Mouse (Mus musculus): ENCODE data around the gene Rtn3.
A peak's percentile ranks its signal among the peaks of the same experiment; 100 is the strongest.
"Not testable (repeated sequence)": the region's sequence is repeated elsewhere in the genome, so short reads cannot be mapped to it uniquely, and the experiment has no call there.

The Rtn3 gene

DNA sequence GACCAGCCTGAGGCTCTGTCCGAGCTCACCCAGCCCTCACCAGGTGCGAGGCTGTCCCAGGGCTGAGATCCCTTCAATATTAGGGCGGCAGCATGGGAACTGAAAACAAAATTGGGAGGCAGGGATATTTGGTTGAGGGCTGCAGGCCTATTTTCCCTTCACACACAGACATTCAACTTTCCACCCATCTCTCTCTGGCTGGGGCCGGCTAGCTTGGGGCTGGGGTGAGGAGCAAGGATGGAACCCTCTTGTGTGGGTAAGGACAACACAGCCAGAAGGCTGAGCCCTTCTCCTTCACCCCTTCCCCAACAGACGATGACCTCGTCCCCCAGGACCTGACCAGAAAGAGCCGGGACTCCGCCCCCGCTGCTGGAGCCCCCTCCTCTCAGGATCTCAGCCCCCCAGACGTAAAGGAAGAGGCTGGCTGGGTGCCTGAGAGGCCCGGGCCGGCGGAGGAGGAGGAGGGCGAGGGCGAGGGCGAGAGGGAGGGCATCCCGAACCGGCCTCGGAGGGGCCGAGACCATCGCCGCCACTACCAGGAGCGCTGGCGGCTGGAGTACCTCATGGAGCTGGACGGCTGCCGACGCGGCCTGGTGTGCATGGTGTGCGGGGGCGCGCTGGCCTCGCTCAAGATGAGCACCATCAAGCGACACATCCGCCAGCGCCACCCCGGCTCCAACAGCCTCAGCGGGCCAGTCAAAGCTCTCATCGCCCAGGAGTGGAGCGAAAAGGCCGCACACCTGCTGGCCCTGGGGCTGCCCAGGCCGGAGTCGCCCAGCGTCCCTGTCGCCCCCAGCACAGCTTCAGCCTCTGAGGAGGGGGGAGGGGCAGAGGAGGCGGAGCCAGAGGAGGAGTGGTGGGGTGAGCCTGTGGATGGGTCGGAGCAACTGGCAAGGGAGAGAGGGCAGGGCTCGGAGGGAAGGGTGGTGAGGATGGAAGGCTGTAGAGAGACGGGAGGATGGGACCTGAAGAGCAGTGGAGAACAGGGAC is 61.2 kb downstream of the Rtn3 start:
- DNase-seq = peak; percentile 87 to 90

DNA sequence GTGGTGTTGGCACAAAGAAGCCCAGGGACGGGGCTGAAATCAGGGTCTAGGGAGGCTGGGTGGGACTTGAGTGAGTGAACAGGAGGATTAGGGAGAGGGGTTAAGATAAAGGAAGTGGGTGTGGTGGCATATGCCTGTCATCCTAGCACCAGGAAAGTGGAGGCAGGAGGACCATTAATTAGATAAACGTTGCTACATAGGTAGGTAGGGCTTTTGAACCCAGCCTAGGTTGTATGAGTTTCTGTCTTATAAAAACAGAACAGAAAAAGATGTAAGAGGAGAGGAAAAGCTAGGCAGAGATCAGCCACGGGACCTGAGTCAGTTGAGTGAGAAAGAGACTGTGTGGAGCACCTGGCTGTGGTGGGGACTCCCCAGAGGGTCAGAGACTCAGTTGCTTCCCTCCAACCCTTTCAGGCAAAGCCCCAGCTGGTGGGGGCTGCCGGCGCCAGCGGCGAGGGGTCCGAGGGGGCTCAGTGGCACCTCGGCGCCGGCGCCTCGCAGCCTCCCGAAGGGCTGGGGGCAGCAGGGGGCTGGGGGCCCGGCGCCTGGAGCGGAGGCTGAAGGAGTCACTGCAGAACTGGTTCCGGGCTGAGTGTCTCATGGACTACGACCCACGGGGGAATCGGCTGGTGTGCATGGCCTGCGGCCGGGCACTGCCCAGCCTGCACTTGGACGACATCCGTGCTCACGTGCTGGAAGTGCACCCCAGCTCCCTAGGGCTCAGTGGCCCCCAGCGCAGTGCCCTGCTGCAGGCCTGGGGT is 62.1 kb downstream of the Rtn3 start:
- peak; percentile 39 to 49 for DNase-seq

- peak; percentile 31 for DNase-seq
Measured at GRCm38 (mm10) chr19:7420108-7420507, 63.0 kb downstream of the Rtn3 start.

DNA sequence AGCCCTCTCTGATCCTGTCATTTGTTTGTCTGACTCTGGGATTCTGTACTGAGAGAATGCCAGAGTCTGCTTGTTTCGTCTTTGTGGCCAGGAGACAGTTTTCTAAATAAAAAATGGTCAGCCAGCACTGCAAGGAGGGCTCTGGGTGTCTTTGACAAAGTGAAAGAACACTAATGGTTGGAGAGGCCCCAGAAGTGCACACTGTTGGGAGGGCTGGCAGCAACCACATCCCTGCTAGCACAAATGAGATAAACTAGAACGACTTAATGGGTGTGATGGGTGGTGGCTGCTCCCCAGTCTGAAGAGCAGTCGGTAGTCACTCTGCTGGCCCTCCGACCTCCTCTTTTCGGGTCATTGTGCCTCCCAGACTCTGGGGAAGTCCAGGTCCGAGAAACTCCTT is 63.9 kb downstream of the Rtn3 start:
- peak; percentile 24 to 26 for DNase-seq

- peak; percentile 93 to 94 for DNase-seq
Measured at GRCm38 (mm10) chr19:7417911-7418849, 64.9 kb downstream of the Rtn3 start.

- peak; percentile 88 to 90 for DNase-seq
Measured at GRCm38 (mm10) chr19:7416834-7417735, 66.0 kb downstream of the Rtn3 start, which contains the start of gene 2700081O15Rik. TSS of gene 2700081O15Rik (plus strand) at chr19:7417625.

DNA sequence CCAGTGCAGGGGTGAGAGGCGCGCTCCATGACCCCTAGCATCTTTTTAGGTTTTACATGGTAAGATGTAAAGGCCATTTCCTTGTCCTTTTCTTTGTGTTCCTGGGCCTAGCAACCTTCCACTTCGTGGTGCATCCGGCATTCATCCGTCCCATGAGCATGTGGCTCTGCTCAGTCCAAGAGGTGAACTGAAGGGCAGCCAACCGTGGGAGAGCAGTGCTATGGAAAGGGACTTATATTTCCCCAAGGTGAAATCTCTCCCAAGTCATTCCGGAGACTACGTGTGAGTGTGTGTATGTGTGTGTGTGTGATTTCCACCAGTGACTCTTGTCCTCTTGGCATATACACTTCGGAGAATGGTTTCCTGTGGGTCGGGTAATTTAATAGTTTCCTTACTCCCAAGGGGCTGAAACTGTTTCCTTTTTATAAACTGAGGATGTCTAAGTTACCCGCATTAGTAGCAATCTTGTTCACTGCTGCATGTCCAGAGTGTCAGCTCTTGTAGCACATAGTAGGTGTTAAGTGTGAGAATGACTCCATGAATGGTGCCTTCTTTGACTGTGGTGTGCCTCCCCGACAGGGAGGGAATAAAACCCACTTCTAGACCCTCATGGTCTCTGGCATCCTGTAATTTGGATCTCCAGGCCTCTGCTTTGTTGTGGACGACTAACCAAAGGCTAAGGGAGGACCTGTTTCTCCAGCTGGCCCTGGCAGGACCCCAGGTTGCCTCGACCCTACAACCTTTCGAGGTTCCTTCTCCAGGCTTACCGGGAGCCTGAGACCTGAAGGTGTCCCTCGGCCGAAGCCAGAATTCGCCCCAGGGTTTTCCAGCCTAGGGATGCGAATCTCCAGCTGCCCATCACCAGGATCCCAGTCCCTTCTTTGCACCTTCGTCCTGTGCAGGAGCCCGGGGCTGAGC is 66.9 kb downstream of the Rtn3 start:
- DNase-seq = peak; percentile 26 to 66

DNA sequence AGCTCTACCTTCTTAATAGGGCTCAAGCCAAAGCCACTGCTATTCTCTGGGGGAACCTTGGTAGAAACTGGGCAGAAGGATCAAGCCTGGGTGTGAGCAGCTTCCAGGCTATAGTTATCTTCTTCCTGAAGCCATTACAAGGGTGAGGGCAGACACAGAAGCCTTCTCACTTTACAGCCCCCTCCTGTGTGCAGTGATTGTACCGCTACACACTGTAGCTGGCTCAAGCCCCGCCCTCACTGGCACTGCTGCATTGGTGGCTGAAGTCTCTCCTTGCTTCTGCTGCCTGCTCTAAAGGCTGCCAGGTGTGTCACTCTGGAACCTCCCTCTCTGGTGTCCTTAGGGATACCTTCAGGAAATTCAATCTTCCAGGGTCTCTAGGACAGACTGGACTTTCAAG is 70.7 kb downstream of the Rtn3 start:
- DNase-seq = no peak

GRCm38 (mm10) chr19:7404623-7405229 is 78.4 kb downstream of the Rtn3 start:
- DNase-seq = peak; percentile 56 to 57

DNA sequence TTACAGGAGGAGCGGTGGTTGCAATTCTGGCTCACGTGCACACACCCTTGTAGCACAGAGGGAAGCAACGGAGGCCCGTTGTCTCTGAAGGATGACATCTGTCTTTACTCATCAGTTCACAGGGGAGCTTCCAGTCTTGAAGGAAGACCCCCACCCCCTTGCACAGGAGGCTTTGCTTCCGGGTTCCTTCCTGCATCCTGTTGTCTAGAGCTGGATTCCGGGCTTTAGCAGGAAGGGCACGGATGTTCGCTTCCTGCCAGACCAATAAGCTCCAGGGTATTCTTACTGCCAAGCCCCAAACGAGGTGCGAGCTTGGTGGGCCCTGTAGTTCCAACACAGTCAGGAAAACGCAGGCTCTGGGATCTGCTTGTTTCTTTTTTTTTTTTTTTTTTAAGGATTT is 82.4 kb downstream of the Rtn3 start:
- no peak for DNase-seq

DNA sequence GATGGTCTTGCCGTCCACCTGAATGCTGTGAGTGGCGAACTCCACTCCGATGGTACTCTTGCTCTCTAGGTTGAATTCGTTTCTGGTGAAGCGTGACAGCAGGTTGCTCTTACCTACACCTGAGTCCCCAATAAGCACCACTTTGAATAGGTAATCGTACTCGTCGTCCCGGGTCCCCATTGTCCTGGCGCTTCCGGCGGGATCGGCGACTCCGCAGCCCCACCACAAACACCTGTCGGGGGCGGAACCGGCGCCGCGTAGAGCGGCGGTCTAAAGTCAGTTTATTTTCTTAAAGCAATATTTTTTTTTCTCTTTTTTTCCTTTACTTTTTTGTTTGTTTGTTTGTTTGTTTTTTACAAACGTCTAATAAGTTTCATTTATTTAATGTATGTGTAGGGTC is 84.2 kb downstream of the Rtn3 start:
- not testable (repeated sequence) for DNase-seq

- peak; percentile 61 to 63 for DNase-seq
Measured at GRCm38 (mm10) chr19:7396867-7397826, 85.9 kb downstream of the Rtn3 start.

DNA sequence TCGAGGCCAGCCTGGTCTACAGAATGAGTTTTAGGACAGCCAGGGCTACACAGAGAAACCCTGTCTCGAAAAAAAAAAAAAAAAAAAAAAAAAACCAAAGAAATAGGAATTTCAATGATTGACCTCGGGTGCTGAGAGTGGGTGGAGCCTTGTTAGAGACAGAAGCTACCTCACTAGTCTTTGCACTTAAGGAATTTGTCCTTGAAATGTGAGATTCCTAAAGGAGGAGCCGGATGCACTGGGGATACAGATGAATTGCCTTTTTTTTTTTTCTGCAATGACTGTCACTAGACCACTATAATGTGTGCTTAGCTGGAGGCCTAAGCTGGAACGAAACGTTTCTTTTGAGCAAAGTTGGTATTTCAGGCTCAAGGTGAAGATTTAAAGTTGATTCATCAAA is 94.6 kb downstream of the Rtn3 start:
- no peak for DNase-seq

- DNase-seq = peak in 1 of 2 experiments; percentile 15
Measured at GRCm38 (mm10) chr19:7386042-7386441, 97.0 kb downstream of the Rtn3 start.

DNA sequence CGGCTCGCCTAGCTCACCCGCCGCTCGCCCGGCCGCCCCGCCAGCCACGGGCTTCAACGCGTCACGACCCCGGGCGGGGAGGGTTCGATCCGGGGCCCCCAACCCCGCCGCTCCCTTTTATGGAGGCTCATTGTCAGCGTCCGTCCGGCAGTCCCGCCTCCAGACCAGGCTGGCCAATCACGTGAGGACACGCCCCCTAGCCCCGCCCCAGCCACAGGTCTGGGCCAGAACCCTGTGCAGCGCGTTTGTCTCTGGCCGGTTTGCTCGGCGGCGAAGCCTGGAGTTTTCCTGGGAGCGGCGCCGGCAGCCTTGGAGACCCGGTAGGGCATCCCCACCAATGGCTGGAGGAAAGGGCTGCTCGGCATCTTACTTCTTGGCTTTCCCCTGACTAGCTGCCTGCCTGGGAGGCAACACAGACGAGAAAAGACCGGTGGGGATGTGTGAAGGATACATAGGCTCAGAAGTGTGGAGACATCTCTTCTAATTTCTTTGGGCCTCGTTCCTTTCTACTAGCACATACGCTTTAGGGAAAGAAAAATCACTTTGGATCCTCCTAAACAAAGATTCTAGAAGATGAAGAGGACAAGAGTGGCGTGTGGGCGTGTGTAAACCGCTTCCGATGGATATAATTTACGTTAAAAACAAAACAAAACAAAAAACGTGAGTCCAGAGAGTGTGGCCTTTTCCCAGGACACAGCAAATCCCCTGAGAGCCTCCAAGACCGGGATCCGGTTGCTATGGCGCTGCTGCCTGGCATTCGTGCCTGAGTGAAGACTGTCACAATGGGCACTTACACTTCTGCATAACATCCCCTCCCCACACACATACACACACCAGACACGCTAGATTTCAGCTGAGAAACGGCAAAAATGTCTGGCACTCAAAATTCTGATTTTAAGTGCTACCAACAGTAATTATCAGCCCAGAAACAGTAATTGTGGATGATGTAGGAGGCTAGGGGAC is 99.9 kb downstream of the Rtn3 start, which contains the start of gene Spindoc:
TSS of gene Spindoc (minus strand) at position 92 of the 963 bp plus-strand sequence.
- DNase-seq = peak; percentile 100

DNA sequence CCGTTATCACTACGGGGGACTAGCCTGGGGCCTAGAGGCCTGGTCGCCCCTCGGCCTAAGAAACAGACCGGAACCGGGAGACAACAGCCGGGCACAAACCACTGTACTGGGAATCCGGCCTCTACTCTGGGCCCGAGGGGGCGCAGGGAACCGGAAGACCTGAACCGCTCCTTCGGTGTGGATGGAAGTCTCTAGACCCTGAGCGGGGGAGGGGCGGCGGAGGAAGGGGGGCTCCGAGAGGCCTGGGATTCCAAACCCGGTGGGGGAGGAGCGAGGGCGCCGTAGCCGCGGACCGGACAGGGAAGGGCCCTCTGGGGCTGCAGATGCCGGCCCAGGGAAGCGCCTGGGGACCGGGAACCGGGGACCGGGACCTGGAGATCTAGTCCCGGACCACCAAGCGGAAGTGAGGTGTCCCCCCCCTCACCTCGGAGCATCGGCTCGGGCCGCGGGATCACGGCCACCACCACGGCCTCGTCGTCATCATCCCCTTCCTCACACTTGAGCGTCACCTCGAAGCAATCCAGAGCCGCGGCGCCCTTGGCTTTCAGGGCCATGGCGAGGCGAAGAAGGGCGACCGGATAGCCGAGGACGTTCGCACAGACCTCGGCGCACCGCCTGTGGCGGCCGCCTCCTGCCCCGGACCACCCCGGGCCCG is 100.7 kb downstream of the Rtn3 start:
- DNase-seq = peak; percentile 87

DNA sequence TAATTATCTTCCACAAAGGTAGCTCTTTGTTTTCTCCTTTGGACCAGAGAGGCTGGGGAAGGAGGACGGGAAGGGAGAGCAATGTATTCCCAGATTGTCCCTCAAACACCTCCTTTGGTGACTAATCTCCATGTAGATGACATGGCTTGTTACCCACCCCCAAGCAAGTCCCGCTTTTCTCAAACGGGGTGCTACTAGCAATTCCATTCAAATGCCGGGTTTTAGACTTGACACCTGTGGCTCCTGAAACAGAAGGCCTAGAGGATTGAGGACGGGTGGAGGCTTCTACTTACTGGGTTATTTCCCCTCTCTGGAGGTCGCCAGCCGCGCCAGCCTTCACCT is 101.2 kb downstream of the Rtn3 start:
- DNase-seq = no peak

Measured in cerebellum, postnatal 10 days (tissue).